Mouse (Mus musculus) C2C12 (cell line): Measurements from ENCODE around the gene Ak1.

ENCODE experiments used
- CTCF ChIP-seq: IDR thresholded peaks from one replicate; pipeline ENCODE4 v1.5.1; 2011; ENCODE audit not compliant: control insufficient read depth, insufficient read depth, insufficient read length
- MYOG ChIP-seq: IDR thresholded peaks from one replicate; pipeline ENCODE4 v1.6.1; 2011; ENCODE audit not compliant: control insufficient read depth, insufficient read length; ENCODE audit errors: extremely low read depth
- USF1 ChIP-seq: IDR thresholded peaks from one replicate; pipeline ENCODE4 v1.6.1; 2011; ENCODE audit warnings: low read depth, mild to moderate bottlenecking, control low read depth, moderate library complexity

DNA sequence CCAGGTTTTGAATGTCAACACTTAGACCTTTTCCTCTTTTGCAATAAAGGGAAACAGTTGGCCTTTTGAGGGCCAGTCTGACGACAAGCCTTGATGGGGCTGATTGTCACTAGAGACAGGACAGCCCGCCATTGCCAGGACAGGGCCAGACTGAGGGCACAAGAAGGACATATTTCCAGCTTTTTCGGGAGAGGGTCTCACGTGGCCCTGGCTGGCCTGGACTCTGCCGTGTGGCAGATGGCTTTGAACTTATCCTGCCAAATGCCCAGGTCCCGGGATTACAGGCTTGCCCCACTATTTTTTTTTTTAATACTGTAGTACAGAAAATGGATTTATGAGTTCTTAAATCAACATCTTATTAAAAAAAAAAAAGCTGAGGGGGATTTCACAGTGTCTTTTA, 30.3 kb upstream of the Ak1 start:
- TF ChIP-seq CTCF (no peak), MYOG (no peak), USF1 (no peak)
